9 mouse cellular contexts compared by ENCODE assay signal in the genomic region with DNA sequence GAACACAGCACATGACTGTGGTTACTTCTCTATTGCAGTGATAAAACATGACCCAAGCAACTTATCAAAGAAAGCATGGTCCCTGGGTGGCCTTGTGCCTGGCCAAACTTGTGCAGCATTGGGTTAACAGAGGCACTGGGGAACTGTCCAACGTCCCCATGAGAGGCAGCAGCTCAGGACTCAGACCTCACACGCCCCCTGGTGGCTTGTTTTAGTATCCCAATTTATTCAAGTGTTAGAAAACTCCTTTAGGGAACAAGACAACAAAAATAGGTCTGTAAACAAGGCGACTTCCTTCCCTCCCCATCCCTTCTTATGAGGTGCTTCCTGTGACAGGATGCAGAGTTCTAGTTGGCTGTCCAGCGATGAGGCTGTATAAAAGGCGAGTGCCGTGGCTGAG. TPM values are rescaled to one million over a fixed set of nuclear protein-coding genes. Genes with fewer than 3 reads are reported as not detected.
DNase-seq lines count a peak whose midpoint lies in the region; ATAC-seq lines count a peak whose summit lies in the region.
"Had no signal": no experiment of that assay in that cellular context is flagged by ENCODE, and none has a peak within 500 bp of the region (broad histone marks: within the 10 kb centered on the region; RNA-seq: fewer than 3 reads in every experiment).

No protein-coding gene starts in this region.

- peak; percentile 54 for DNase-seq in cerebellum, adult 11 months
- DNase-seq in cerebellum, adult 11-12 months = no peak
- peak; percentile 53 for DNase-seq in right cerebral cortex, adult 18-20 months
- DNase-seq in right cerebral cortex, postnatal 36 days (ENCODE audit: low spot score in 2 of 2) = no peak
- peak; percentile 53 to 62 for DNase-seq in cerebellum, postnatal 36 days
- peak; percentile 30 for DNase-seq in hindlimb bud, embryonic 11.5 days (ENCODE audit: extremely low spot score, low read depth, low spot score)
- peak; percentile 52 for DNase-seq in right cerebral cortex, postnatal 14 days

- peaks cover 44% of the 10 kb centered on the region for H3K36me3 ChIP-seq in liver, embryonic 12.5 days

- H3K4me3 ChIP-seq in liver, embryonic 12.5 days = no peak overlapping the region
- H3K4me3 ChIP-seq: limb, embryonic 13.5 days had no signal

- H3K27me3 ChIP-seq in liver, embryonic 12.5 days (replicated peaks) = no peaks in the 10 kb centered on the region
- H3K27me3 ChIP-seq: limb, embryonic 13.5 days had no signal

- no peak overlapping the region for H3K9ac ChIP-seq in liver, embryonic 12.5 days
- H3K9ac ChIP-seq: limb, embryonic 13.5 days had no signal

- 28% methylated on average over 6 of the region's 6 CpGs for WGBS in liver, embryonic 12.5 days (ENCODE audit: insufficient replicate concordance)

- H3K4me2 ChIP-seq in liver, embryonic 12.5 days = no peak overlapping the region
- H3K4me2 ChIP-seq: limb, embryonic 13.5 days had no signal

- peak; percentile 35; the same call in 1 of the 2 replicates for ATAC-seq in liver, embryonic 12.5 days

- no peaks in the 10 kb centered on the region for H3K9me3 ChIP-seq in liver, embryonic 12.5 days (replicated peaks)
- H3K9me3 ChIP-seq: limb, embryonic 13.5 days had no signal

- no peak overlapping the region for H3K27ac ChIP-seq in liver, embryonic 12.5 days
- H3K27ac ChIP-seq: limb, embryonic 13.5 days had no signal

- no peaks in the 10 kb centered on the region for H3K4me1 ChIP-seq in liver, embryonic 12.5 days
- H3K4me1 ChIP-seq: limb, embryonic 13.5 days had no signal

RNA-seq across cellular contexts. Expression of gene Nagpa, which starts 8.7 kb away (rescaled TPM):
- polyA plus RNA-seq in liver, embryonic 12.5 days (2016; fragmentation: Nextera tagmentation; extraction: Ambion mirVana) = 19.3 and 19.4 TPM in 2 replicates

RNA-seq across cellular contexts. Expression of gene AU021092, which starts 27.0 kb away (rescaled TPM):
- 0.43 and 0.57 TPM in 2 replicates for polyA plus RNA-seq in liver, embryonic 12.5 days (2016; fragmentation: Nextera tagmentation; extraction: Ambion mirVana)

RNA-seq across cellular contexts. Expression of gene Alg1, which starts 38.3 kb away (rescaled TPM):
- polyA plus RNA-seq in liver, embryonic 12.5 days (2016; fragmentation: Nextera tagmentation; extraction: Ambion mirVana) = 17.3 and 18.5 TPM in 2 replicates

RNA-seq across cellular contexts. Expression of gene Sec14l5, which starts 48.2 kb away (rescaled TPM):
- not detected in 2 replicates for polyA plus RNA-seq in liver, embryonic 12.5 days (2016; fragmentation: Nextera tagmentation; extraction: Ambion mirVana)

Comparison
In these comparisons a context has a peak if more than half of its experiments do, and no peak if none do; other contexts are left out.
1. DNase-seq: peak in cerebellum, adult 11 months (single experiment), right cerebral cortex, adult 18-20 months (single experiment), cerebellum, postnatal 36 days (2 of 2), hindlimb bud, embryonic 11.5 days (single experiment) and right cerebral cortex, postnatal 14 days (single experiment); none in cerebellum, adult 11-12 months (single experiment) and right cerebral cortex, postnatal 36 days (0 of 2).